Mouse (Mus musculus) left cerebral cortex, adult 9 months (tissue): ENCODE results near the gene Prelid1.

ENCODE experiments used
- DNase-seq, 2 experiments: peaks; one replicate each; pipeline ENCODE4 v3.0.0; 2022; ENCODE audit warnings: low spot score in 2 of 2

Gene Prelid1

GRCm38 (mm10) chr13:55319931-55320533 is at the start of gene Prelid1:
Gene Prelid1, plus strand, starts transcription at chr13:55320500.
- DNase-seq: no peak

GRCm38 (mm10) chr13:55277203-55277602 is 43.1 kb upstream of the Prelid1 start:
- DNase-seq: no peak

GRCm38 (mm10) chr13:55277646-55278045 is 42.7 kb upstream of the Prelid1 start:
- DNase-seq: no peak

GRCm38 (mm10) chr13:55288854-55289253 is 31.4 kb upstream of the Prelid1 start:
- no peak for DNase-seq

- no peak for DNase-seq
Measured at GRCm38 (mm10) chr13:55296760-55297159, 23.5 kb upstream of the Prelid1 start.

- no peak for DNase-seq
Measured at GRCm38 (mm10) chr13:55300913-55301312, 19.4 kb upstream of the Prelid1 start.

- DNase-seq: peak in 1 of 2 experiments; percentile 72
Measured at GRCm38 (mm10) chr13:55312028-55312630, 8.2 kb upstream of the Prelid1 start.

- no peak for DNase-seq
Measured at GRCm38 (mm10) chr13:55313051-55313450, 7.2 kb upstream of the Prelid1 start.

GRCm38 (mm10) chr13:55314891-55315412 is 5.3 kb upstream of the Prelid1 start:
- no peak for DNase-seq

- no peak for DNase-seq
Measured at GRCm38 (mm10) chr13:55318351-55318750, 1.9 kb upstream of the Prelid1 start.

- peak in 1 of 2 experiments; percentile 78 for DNase-seq
Measured at GRCm38 (mm10) chr13:55321434-55322129, 1.3 kb downstream of the Prelid1 start, which contains the start of gene Rab24. Gene Rab24, minus strand, starts transcription at chr13:55321946.

GRCm38 (mm10) chr13:55322130-55322825 is 2.0 kb downstream of the Prelid1 start:
- DNase-seq: peak in 1 of 2 experiments; percentile 54

GRCm38 (mm10) chr13:55325596-55325995 is 5.3 kb downstream of the Prelid1 start:
- peak in 1 of 2 experiments; percentile 32 for DNase-seq

- no peak for DNase-seq
Measured at GRCm38 (mm10) chr13:55327169-55327568, 6.9 kb downstream of the Prelid1 start.

- peak; percentile 89 to 97 for DNase-seq
Measured at GRCm38 (mm10) chr13:55327633-55328032, 7.3 kb downstream of the Prelid1 start.

- DNase-seq: no peak
Measured at GRCm38 (mm10) chr13:55328171-55328570, 7.9 kb downstream of the Prelid1 start.

- DNase-seq: no peak
Measured at GRCm38 (mm10) chr13:55328641-55329040, 8.3 kb downstream of the Prelid1 start.

- DNase-seq: no peak
Measured at GRCm38 (mm10) chr13:55329109-55329682, 8.9 kb downstream of the Prelid1 start.

- DNase-seq: peak in 1 of 2 experiments; percentile 75
Measured at GRCm38 (mm10) chr13:55329683-55330566, 9.6 kb downstream of the Prelid1 start, which contains the start of gene Mxd3. Gene Mxd3, minus strand, starts transcription at chr13:55329823.
